Mouse (Mus musculus) gonadal fat pad, adult 2 months (tissue): ENCODE data around the gene Tra2b. TPM values are rescaled to one million over a fixed set of nuclear protein-coding genes. Genes with fewer than 3 reads are reported as not detected.
"Not testable (repeated sequence)": the region's sequence is repeated elsewhere in the genome, so short reads cannot be mapped to it uniquely, and the experiment has no call there.

Experiments
- DNase-seq: peaks from one replicate; pipeline ENCODE4 v3.0.0-alpha.2; 2012; ENCODE audit warnings: low read depth
- polyA plus RNA-seq: library from polyadenylated mRNA; depleted of rRNA; stranded (reverse); fragments of >200 nt; gene quantifications from 2 replicates; pipeline ENCODE4 v1.2.3, GENCODE M21; 2012; rRNA removed

Tra2b gene
- 36.9 and 41.9 TPM in 2 replicates for polyA plus RNA-seq

DNA sequence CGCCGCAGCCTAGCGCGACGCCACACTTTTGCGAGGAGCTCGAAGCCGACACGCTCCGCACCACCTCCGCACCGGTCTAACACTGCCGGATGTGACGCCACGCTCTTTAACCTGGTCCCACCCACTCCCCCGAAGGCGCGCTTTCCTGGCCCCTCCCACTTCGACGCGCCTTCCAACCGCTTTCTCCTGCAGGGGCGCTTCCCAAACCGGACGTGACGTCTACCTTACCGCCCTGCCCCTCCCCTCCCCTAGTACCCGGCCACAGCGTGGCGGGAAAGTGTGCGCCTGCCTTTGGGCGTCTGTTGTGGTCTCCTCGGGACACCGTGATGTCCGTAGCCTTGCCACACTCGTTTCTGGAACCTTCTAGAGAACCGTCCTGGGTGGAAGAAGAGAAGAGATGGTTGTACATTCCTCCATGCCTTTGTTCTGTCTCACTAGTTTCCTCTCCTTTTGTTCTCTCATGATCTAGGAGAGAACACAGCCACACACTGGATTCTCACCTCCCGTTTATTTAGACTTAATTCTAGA, at the start of gene Tra2b:
Gene Tra2b, minus strand, starts transcription at position 157 of the 528 bp plus-strand sequence.
- peak; percentile 57 for DNase-seq

DNA sequence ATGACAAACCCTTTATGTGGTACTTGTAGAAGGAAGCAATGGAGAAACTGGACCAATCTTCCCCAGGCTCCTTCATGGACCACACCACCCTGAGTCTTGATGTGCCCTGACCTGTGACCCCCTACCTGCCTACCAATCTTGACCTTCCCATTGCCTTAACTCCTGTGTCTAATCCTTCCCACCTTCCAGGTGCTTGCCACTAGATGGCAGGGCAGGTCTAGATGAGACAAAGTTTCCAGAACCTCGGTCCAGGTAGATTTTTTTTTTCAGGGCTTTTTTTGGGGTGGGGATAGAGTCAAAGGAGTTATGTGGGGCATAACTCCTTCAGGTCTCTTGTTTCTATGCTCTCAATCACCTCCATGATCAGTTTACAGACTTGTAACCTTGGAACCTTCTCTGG, 44.8 kb upstream of the Tra2b start:
- DNase-seq: no peak

DNA sequence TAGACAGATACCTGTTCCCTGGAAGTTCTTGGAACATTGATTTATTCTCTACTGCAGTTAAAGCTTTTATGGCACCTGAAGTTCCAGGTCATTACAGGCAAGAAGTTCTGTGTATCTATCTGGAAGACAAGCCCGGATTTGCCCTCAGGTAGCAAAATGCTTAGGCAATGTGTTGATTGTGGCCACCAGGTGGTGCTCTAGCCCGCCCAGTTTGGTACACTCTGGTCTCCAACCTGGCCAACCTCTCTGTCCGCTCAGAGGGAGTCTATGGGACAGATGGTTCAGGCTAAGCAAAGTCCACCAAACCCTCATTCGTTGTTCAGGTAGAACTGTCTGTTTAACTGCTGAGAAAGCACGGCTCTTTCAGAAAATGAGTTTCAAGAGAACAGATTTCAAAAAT, 36.8 kb upstream of the Tra2b start:
- DNase-seq: peak; percentile 3

- no peak for DNase-seq
These were observed 35.6 kb upstream of the Tra2b start for GRCm38 (mm10) chr16:22301378-22301777.

DNA sequence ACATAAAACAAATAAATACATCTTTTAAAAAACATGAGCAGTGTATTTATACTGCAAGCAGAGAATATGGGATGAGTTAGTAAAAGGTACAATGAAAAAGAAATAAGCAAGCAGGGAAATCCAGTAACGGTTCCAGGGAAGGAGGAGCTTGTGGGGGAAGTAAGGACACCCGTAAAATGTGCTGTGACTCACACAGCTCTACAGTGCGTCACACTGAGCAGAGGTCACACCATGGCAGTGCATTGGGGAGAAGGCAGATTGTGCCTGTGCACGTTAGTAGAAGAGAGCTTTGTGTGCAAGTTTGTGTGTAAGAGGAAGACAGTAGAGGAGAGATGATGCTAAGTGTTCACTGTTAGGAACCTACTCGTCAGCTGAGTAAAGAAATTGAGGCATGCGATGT, 31.1 kb upstream of the Tra2b start:
- no peak for DNase-seq

- not testable (repeated sequence) for DNase-seq
These were observed 29.0 kb upstream of the Tra2b start for GRCm38 (mm10) chr16:22294812-22295211.

- no peak for DNase-seq
These were observed 27.8 kb upstream of the Tra2b start for GRCm38 (mm10) chr16:22293600-22293999.

DNA sequence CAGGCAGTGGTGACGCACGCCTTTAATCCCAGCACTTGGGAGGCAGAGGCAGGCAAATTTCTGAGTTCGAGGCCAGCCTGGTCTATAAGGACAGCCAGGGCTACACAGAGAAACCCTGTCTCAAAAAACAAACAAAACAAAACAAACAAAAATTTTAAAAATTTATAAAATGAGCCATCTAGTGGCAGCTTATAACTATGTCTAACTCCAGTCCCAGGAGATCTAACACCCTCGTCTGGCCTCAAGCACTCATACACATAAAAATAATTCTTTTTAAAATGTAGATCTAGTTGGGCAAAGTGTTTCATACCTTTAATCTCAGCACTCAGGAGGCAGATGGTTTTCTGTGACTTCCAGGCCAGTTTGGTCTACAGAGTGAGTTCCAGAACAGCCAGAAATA, 26.6 kb upstream of the Tra2b start:
- DNase-seq: no peak

- DNase-seq: no peak
These were observed 23.8 kb upstream of the Tra2b start for GRCm38 (mm10) chr16:22289643-22290042.

GRCm38 (mm10) chr16:22286996-22287395, 21.2 kb upstream of the Tra2b start:
- no peak for DNase-seq

DNA sequence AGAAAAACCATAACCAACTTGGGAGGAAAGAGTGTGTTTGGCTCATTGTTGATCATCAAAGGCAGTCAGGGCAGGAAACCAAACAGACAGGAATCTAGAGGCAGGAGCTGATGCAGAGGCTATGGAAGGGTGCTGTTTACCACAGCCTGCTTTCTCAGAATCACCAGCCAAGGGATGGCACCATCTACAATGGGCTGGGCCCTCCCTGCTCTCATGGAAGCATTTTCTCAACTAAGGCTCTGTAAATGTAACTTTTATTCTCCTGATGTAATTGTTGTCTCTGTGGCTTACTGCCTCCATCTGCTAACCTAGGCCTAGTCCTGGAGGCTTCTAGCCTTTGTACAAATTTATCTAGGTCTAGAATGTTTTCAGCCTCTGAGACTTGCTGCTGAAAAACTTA, 10.7 kb upstream of the Tra2b start:
- no peak for DNase-seq

DNA sequence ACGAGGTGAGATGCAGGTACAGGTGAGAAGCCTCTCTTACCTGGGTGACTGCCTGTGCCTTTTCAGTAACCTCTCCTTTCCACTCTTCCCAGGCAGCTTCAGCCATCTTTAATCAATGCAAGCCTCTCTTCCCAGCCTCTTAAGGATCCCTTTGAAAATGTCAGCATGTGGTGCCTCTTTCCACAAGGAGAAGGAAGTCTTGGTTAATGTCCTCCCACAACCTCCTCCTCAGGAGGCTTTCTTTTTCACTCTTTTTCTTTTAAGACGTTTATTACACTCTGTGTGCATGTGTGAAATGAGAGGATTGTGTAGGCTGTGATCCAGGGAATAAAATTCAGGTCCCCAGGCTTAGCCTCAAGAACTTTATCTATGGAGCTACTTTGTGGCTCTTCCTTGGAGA, 9.3 kb upstream of the Tra2b start:
- DNase-seq: no peak

- no peak for DNase-seq
These were observed 4.7 kb upstream of the Tra2b start for GRCm38 (mm10) chr16:22270491-22270890.

- DNase-seq: no peak
These were observed 579 bp upstream of the Tra2b start for GRCm38 (mm10) chr16:22266384-22266783.

DNA sequence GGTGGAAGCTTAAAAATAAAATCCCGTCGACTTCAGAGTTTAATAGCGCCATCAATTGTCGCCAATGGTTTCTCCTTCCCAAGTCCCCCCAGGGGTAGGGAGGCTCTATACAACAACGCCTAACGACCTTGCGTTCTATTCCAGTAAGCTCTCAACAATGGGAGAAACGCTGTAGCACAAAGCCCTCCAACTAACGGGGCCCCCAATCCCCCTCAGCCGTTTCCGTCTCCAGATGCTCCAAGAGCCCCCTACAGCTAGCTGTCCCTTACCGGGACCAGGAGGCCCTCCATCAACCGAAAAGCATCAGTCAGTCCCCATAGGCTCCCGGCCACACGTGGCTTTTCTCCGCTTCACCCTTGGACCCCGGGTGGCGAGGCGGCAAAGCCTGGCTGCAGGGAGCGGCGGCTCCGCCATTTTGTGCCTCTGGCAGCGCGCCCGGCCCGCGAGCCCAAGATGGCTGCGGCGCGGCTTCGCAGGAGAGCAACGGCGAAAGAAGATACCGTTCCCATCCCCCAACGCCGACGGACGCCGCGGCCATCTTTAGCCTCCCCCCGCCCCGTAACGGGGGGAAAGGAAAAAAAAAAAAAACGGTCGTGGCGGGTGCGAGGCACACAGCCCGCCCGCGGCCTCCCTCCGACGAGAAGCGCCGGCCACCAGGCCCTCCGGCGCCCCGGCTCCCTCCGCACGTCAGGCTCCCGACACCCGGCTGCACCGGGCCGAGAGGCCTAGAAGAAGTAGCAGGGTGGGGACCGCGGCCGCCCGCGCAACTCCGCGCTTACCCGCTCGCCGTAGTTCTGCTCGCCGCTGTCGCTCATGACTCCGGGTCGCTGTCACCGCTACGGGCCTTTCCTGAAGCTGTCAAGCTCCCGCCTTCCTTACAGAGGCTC, 600 bp downstream of the Tra2b start:
- DNase-seq: no peak

GRCm38 (mm10) chr16:22264232-22264961, 1.4 kb downstream of the Tra2b start:
- DNase-seq: no peak

DNA sequence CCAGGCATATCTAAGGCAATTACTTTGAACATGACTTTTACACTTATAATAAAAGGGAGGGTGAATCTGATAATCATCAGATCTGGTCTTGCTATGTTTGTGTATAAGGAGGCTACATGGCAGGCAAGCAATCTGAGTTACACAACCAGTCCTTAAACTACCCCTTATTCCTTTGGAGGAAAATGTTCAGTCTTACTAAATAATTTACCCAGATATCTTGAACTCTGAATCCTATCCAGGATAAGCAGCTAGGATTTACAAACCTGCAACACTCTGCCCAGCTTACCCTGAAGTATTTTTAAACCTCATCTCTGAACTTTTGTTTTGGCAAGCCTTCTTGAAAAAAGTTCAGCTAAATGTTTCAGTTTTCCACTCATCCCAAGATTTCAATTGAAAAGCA, 2.7 kb downstream of the Tra2b start:
- peak; percentile 58 for DNase-seq

- DNase-seq: no peak
These were observed 4.2 kb downstream of the Tra2b start for GRCm38 (mm10) chr16:22261563-22261962.

- DNase-seq: no peak
These were observed 5.2 kb downstream of the Tra2b start for GRCm38 (mm10) chr16:22260423-22261143.

GRCm38 (mm10) chr16:22252255-22252654, 13.6 kb downstream of the Tra2b start:
- not testable (repeated sequence) for DNase-seq

DNA sequence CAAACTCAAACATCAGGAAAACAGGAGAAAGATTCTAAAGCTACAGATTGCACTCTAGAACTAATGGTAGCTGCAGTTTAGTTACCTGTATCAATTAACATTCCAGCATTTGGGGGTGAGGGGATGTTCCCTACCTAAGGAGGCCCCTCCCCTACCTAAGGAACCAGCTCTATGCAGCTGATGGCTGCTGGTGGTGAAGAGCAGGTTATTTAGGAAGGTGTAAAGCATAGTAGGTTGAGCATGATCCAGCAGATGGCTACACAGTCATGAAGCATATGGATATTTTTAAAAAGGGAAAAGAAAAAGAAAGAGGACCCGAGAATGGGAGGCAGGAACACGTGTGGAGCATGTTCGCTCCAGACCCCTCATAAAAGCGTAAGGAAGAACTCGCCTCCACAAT, 15.5 kb downstream of the Tra2b start:
- DNase-seq: no peak

DNA sequence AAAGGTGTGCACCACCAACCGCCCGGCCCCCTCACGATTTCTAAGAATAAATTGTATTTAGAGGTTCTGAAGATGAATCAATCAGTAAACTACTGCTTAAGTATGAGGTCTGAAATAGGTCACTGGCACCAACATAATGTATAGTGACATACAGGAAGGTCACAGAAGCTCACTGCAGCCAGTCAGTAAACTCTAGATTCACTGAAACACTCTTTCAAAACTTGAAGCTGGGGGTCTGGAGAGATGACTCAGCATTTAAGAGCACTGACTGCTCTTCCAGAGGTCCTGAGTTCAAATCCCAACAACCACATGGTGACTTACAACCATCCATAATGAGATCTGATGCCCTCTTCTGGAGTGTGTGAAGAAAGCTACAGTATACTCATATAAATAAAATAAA, 16.1 kb downstream of the Tra2b start:
- DNase-seq: no peak
